Mouse (Mus musculus): ENCODE results near the gene E2f8. TPM values are rescaled to one million over a fixed set of nuclear protein-coding genes. Genes with fewer than 3 reads are reported as not detected.

The E2f8 gene
- polyA plus RNA-seq, 1 experiment from 2014 or later = 37.2 TPM

GRCm38 (mm10) chr7:48896051-48896450 is 14.7 kb upstream of the E2f8 start:
- no peak overlapping the region for H3K27ac ChIP-seq (ENCODE audit: low read depth, low read length)
- H3K36me3 ChIP-seq (ENCODE audit: control insufficient read depth, insufficient read depth, low read length) = no peaks in the 10 kb centered on the region
- H3K4me3 ChIP-seq (ENCODE audit: low read depth, low read length) = no peak overlapping the region
- no peak overlapping the region for H3K9ac ChIP-seq (ENCODE audit: low read depth, low read length)
- DNase-seq (ENCODE audit: low spot score) (no peak), ATAC-seq (replicated peaks; ENCODE audit: low FRiP score) (no peak)
- no peaks in the 10 kb centered on the region for H3K4me1 ChIP-seq (replicated peaks; ENCODE audit: control insufficient read depth, insufficient read depth, low read length)
- 58% methylated on average over 4 of the region's 4 CpGs for WGBS
- no peaks in the 10 kb centered on the region for H3K9me3 ChIP-seq (ENCODE audit: control insufficient read depth, low read length)
- no peaks in the 10 kb centered on the region for H3K27me3 ChIP-seq (replicated peaks; ENCODE audit: control insufficient read depth, insufficient read depth, low read length)
- no peak overlapping the region for H3K4me2 ChIP-seq

GRCm38 (mm10) chr7:48895475-48895874 is 14.1 kb upstream of the E2f8 start:
- Histone ChIP-seq H3K4me1 (replicated peaks; ENCODE audit: control insufficient read depth, insufficient read depth, low read length) (no peaks in the 10 kb centered on the region), H3K27me3 (replicated peaks; ENCODE audit: control insufficient read depth, insufficient read depth, low read length) (no peaks in the 10 kb centered on the region), H3K9ac (ENCODE audit: low read depth, low read length) (no peak overlapping the region), H3K36me3 (ENCODE audit: control insufficient read depth, insufficient read depth, low read length) (no peaks in the 10 kb centered on the region), H3K4me2 (no peak overlapping the region), H3K4me3 (ENCODE audit: low read depth, low read length) (no peak overlapping the region), H3K27ac (ENCODE audit: low read depth, low read length) (no peak overlapping the region), H3K9me3 (ENCODE audit: control insufficient read depth, low read length) (no peaks in the 10 kb centered on the region)
- DNase-seq (ENCODE audit: low spot score) (no peak), ATAC-seq (replicated peaks; ENCODE audit: low FRiP score) (no peak)
- 89% methylated on average over 4 of the region's 4 CpGs for WGBS

DNA sequence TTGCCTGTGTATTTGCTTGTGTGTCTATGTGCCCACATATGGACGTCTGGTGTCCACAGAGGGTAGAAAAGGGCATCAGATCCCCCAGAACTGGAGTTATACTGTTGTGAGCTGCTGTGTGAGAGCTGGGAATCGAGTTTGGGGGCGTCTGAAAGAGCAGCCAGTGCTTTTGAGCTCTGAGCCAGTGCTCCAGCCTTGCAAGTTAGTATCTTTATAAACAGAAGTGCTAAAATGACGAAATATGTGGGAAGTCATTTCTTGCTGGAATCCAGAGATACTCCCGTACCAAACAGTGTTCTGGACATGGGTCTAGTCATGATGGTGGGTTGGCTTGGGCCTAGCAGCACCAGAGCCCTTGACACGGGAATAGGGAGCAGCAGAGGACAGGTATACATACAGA is 13.4 kb upstream of the E2f8 start:
- Histone ChIP-seq H3K9me3 (ENCODE audit: control insufficient read depth, low read length) (no peaks in the 10 kb centered on the region), H3K27ac (ENCODE audit: low read depth, low read length) (no peak overlapping the region), H3K4me1 (replicated peaks; ENCODE audit: control insufficient read depth, insufficient read depth, low read length) (no peaks in the 10 kb centered on the region), H3K27me3 (replicated peaks; ENCODE audit: control insufficient read depth, insufficient read depth, low read length) (no peaks in the 10 kb centered on the region), H3K36me3 (ENCODE audit: control insufficient read depth, insufficient read depth, low read length) (no peaks in the 10 kb centered on the region), H3K4me3 (ENCODE audit: low read depth, low read length) (no peak overlapping the region), H3K9ac (ENCODE audit: low read depth, low read length) (no peak overlapping the region), H3K4me2 (no peak overlapping the region)
- ATAC-seq (replicated peaks; ENCODE audit: low FRiP score) (no peak), DNase-seq (ENCODE audit: low spot score) (no peak)
- 67% methylated on average over 6 of the region's 6 CpGs for WGBS

DNA sequence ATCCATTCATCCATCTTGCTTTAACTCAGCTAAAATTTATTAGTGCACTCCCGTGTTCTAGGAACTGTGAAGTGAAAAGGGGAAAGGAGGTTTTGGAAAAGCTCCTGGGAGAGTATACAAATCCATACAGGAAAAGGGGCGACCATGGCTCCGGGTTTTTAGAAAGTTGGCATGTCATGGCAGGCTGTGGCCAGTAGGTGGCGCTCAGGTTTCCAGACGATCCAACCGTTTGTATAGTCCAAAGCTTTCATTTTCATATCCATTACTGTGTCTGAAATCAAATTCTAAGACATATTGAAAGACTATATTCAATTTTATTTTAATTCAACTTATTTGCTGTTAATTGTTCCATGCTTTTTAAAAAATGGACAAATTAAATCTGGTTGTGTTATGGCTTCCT is 12.8 kb upstream of the E2f8 start:
- no peaks in the 10 kb centered on the region for H3K9me3 ChIP-seq (ENCODE audit: control insufficient read depth, low read length)
- H3K27me3 ChIP-seq (replicated peaks; ENCODE audit: control insufficient read depth, insufficient read depth, low read length) = no peaks in the 10 kb centered on the region
- no peaks in the 10 kb centered on the region for H3K4me1 ChIP-seq (replicated peaks; ENCODE audit: control insufficient read depth, insufficient read depth, low read length)
- ATAC-seq (replicated peaks; ENCODE audit: low FRiP score) (0 out of 2 replicates have a peak, but pooled peaks have one; percentile 36), DNase-seq (ENCODE audit: low spot score) (peak; percentile 56)
- WGBS = 3% methylated on average over 6 of the region's 6 CpGs
- H3K36me3 ChIP-seq (ENCODE audit: control insufficient read depth, insufficient read depth, low read length) = no peaks in the 10 kb centered on the region
- no peak overlapping the region for H3K9ac ChIP-seq (ENCODE audit: low read depth, low read length)
- H3K4me3 ChIP-seq (ENCODE audit: low read depth, low read length) = no peak overlapping the region
- H3K4me2 ChIP-seq = no peak overlapping the region
- H3K27ac ChIP-seq (ENCODE audit: low read depth, low read length) = no peak overlapping the region

DNA sequence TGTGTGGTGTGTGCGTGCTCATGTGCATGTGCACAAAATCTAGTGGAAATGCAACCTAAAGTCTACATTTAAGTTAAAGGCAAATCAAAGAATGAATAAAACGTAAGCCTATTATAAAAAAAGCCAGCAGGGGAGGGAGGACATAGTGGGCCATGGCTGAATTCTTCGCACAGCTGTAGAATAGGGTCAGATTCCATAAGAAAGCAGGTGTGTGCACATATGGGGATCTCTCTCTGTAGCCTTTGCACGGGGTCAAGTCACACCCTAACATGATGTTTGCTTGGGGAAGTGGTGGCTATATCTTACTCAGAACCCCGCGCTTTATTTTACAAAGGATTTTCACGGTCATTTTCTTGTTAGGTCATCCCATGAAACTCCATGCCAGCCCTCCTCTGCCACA is 11.7 kb upstream of the E2f8 start:
- no peaks in the 10 kb centered on the region for H3K9me3 ChIP-seq (ENCODE audit: control insufficient read depth, low read length)
- 84% methylated on average over 7 of the region's 7 CpGs for WGBS
- DNase-seq (ENCODE audit: low spot score) (no peak), ATAC-seq (replicated peaks; ENCODE audit: low FRiP score) (no peak)
- H3K4me1 ChIP-seq (replicated peaks; ENCODE audit: control insufficient read depth, insufficient read depth, low read length) = no peaks in the 10 kb centered on the region
- H3K9ac ChIP-seq (ENCODE audit: low read depth, low read length) = no peak overlapping the region
- no peak overlapping the region for H3K4me3 ChIP-seq (ENCODE audit: low read depth, low read length)
- no peak overlapping the region for H3K27ac ChIP-seq (ENCODE audit: low read depth, low read length)
- no peaks in the 10 kb centered on the region for H3K36me3 ChIP-seq (ENCODE audit: control insufficient read depth, insufficient read depth, low read length)
- no peaks in the 10 kb centered on the region for H3K27me3 ChIP-seq (replicated peaks; ENCODE audit: control insufficient read depth, insufficient read depth, low read length)
- H3K4me2 ChIP-seq = no peak overlapping the region

DNA sequence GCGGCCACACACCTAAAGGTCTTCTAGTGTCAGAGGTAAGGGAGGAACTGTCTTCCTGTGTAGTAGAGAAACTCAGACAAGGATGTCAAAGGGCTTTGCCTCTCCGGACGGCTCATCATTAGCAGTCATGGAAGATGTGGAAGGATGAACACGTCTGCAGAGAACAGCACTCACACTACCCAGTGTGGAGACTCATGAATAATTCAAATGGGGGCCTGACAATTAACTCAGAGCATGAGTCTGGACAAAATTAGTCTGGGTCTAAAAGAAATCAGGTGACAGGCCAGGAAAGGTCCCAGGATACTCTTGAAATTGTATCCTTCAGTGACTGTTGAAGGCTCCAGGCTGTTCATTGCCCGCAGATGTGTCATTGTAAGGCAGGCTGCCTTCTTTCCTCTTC is 9.6 kb upstream of the E2f8 start:
- H3K4me2 ChIP-seq = no peak overlapping the region
- no peaks in the 10 kb centered on the region for H3K36me3 ChIP-seq (ENCODE audit: control insufficient read depth, insufficient read depth, low read length)
- H3K27ac ChIP-seq (ENCODE audit: low read depth, low read length) = no peak overlapping the region
- H3K27me3 ChIP-seq (replicated peaks; ENCODE audit: control insufficient read depth, insufficient read depth, low read length) = peaks cover 4% of the 10 kb centered on the region; the same call in 1 of the 2 replicates
- no peak overlapping the region for H3K9ac ChIP-seq (ENCODE audit: low read depth, low read length)
- WGBS = 81% methylated on average over 5 of the region's 5 CpGs
- DNase-seq (ENCODE audit: low spot score) (no peak), ATAC-seq (replicated peaks; ENCODE audit: low FRiP score) (no peak)
- H3K4me1 ChIP-seq (replicated peaks; ENCODE audit: control insufficient read depth, insufficient read depth, low read length) = no peaks in the 10 kb centered on the region
- H3K4me3 ChIP-seq (ENCODE audit: low read depth, low read length) = no peak overlapping the region
- H3K9me3 ChIP-seq (ENCODE audit: control insufficient read depth, low read length) = no peaks in the 10 kb centered on the region

DNA sequence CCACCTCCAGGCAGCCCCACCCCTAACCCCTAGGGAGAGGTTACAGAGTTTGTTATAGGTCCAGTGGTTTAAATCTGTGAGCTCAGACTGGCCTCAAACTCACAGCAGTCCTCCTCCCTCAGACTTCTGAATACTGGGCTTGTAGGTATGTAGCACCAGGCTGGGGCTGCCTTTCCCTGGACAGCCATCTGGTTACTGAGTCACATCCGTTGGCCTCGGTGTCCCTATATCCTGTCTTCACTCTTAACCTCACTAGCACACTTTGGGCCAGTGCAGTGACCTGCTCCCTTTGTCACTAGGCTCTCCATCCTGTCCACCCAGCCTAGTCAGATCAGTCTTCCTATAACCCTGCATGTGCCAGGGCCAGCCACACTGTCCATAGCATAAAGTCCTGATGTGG is 7.4 kb upstream of the E2f8 start:
- H3K4me1 ChIP-seq (replicated peaks; ENCODE audit: control insufficient read depth, insufficient read depth, low read length) = no peaks in the 10 kb centered on the region
- no peak overlapping the region for H3K4me3 ChIP-seq (ENCODE audit: low read depth, low read length)
- peak; percentile 26; the same call in 1 of the 2 replicates for ATAC-seq (replicated peaks; ENCODE audit: low FRiP score)
- H3K9ac ChIP-seq (ENCODE audit: low read depth, low read length) = no peak overlapping the region
- H3K9me3 ChIP-seq (ENCODE audit: control insufficient read depth, low read length) = no peaks in the 10 kb centered on the region
- no peaks in the 10 kb centered on the region for H3K36me3 ChIP-seq (ENCODE audit: control insufficient read depth, insufficient read depth, low read length)
- no peak for DNase-seq (ENCODE audit: low spot score)
- peaks cover 4% of the 10 kb centered on the region; the same call in 1 of the 2 replicates for H3K27me3 ChIP-seq (replicated peaks; ENCODE audit: control insufficient read depth, insufficient read depth, low read length)
- 58% methylated on average over 2 of the region's 2 CpGs for WGBS
- no peak overlapping the region for H3K27ac ChIP-seq (ENCODE audit: low read depth, low read length)
- no peak overlapping the region for H3K4me2 ChIP-seq

GRCm38 (mm10) chr7:48887973-48888372 is 6.6 kb upstream of the E2f8 start:
- ATAC-seq (replicated peaks; ENCODE audit: low FRiP score) (no peak), DNase-seq (ENCODE audit: low spot score) (no peak)
- Histone ChIP-seq H3K9me3 (ENCODE audit: control insufficient read depth, low read length) (no peaks in the 10 kb centered on the region), H3K9ac (ENCODE audit: low read depth, low read length) (no peak overlapping the region), H3K36me3 (ENCODE audit: control insufficient read depth, insufficient read depth, low read length) (no peaks in the 10 kb centered on the region), H3K27me3 (replicated peaks; ENCODE audit: control insufficient read depth, insufficient read depth, low read length) (peaks cover 4% of the 10 kb centered on the region; the same call in 1 of the 2 replicates), H3K4me3 (ENCODE audit: low read depth, low read length) (no peak overlapping the region), H3K27ac (ENCODE audit: low read depth, low read length) (no peak overlapping the region), H3K4me1 (replicated peaks; ENCODE audit: control insufficient read depth, insufficient read depth, low read length) (no peaks in the 10 kb centered on the region), H3K4me2 (no peak overlapping the region)
- WGBS = 38% methylated on average over 8 of the region's 8 CpGs

- no peak overlapping the region for H3K4me3 ChIP-seq (ENCODE audit: low read depth, low read length)
- peaks cover 12% of the 10 kb centered on the region for H3K4me1 ChIP-seq (replicated peaks; ENCODE audit: control insufficient read depth, insufficient read depth, low read length)
- no peak overlapping the region for H3K4me2 ChIP-seq
- no peaks in the 10 kb centered on the region for H3K9me3 ChIP-seq (ENCODE audit: control insufficient read depth, low read length)
- peaks cover 4% of the 10 kb centered on the region; the same call in 1 of the 2 replicates for H3K27me3 ChIP-seq (replicated peaks; ENCODE audit: control insufficient read depth, insufficient read depth, low read length)
- no peak overlapping the region for H3K9ac ChIP-seq (ENCODE audit: low read depth, low read length)
- H3K36me3 ChIP-seq (ENCODE audit: control insufficient read depth, insufficient read depth, low read length) = no peaks in the 10 kb centered on the region
- ATAC-seq (replicated peaks; ENCODE audit: low FRiP score) (no peak), DNase-seq (ENCODE audit: low spot score) (no peak)
- 59% methylated on average over 5 of the region's 5 CpGs for WGBS
- H3K27ac ChIP-seq (ENCODE audit: low read depth, low read length) = no peak overlapping the region
Measured at GRCm38 (mm10) chr7:48884266-48884611, 2.8 kb upstream of the E2f8 start.

All from liver, embryonic 11.5 days (tissue).